ENCODE assay signal across 11 mouse cellular contexts in genomic region chr11:90032807-90033206, GRCm38 (mm10). TPM values are rescaled to one million over a fixed set of nuclear protein-coding genes. Genes with fewer than 3 reads are reported as not detected.
DNase-seq lines count a peak whose midpoint lies in the region; ATAC-seq and TF ChIP-seq lines count a peak whose summit lies in the region.
"Had no signal": no experiment of that assay in that cellular context is flagged by ENCODE, and none has a peak within 500 bp of the region (broad histone marks: within the 10 kb centered on the region; RNA-seq: fewer than 3 reads in every experiment).

No protein-coding gene starts in this region.

- no peak for ATAC-seq in heart, embryonic 12.5 days (ENCODE audit: insufficient number of reproducible peaks, low FRiP score)
- ATAC-seq in hindbrain, embryonic 13.5 days (ENCODE audit: low FRiP score) = no peak
- no peak for ATAC-seq in midbrain, embryonic 12.5 days (ENCODE audit: low FRiP score, low read depth)

- H3K27me3 ChIP-seq in heart, embryonic 12.5 days (replicated peaks) = peaks cover 25% of the 10 kb centered on the region
- peaks cover 20% of the 10 kb centered on the region for H3K27me3 ChIP-seq in hindbrain, embryonic 13.5 days
- peaks cover 24% of the 10 kb centered on the region for H3K27me3 ChIP-seq in midbrain, embryonic 12.5 days

- H3K9me3 ChIP-seq in heart, embryonic 12.5 days (replicated peaks) = 0 out of 2 replicates have a peak, but pooled peaks cover 3% of the 10 kb centered on the region
- H3K9me3 ChIP-seq in hindbrain, embryonic 13.5 days = 0 out of 2 replicates have a peak, but pooled peaks cover 5% of the 10 kb centered on the region
- no peaks in the 10 kb centered on the region for H3K9me3 ChIP-seq in midbrain, embryonic 12.5 days

- TF ChIP-seq CTCF in cortical plate, adult 2 months (IDR thresholded peaks at IDR 0.05; ENCODE audit: extremely low read depth, insufficient read depth, low read length) = no peak

- H3K4me2 ChIP-seq in heart, embryonic 12.5 days = peak overlapping the region; percentile 69
- peak overlapping the region; percentile 54 for H3K4me2 ChIP-seq in hindbrain, embryonic 13.5 days
- peak overlapping the region; percentile 33 for H3K4me2 ChIP-seq in midbrain, embryonic 12.5 days (replicated peaks)

- H3K9ac ChIP-seq in heart, embryonic 12.5 days = peak overlapping the region; percentile 60
- no peak overlapping the region for H3K9ac ChIP-seq in hindbrain, embryonic 13.5 days
- H3K9ac ChIP-seq in midbrain, embryonic 12.5 days (replicated peaks) = no peak overlapping the region

- peaks cover 7% of the 10 kb centered on the region for H3K36me3 ChIP-seq in heart, embryonic 12.5 days
- peaks cover 5% of the 10 kb centered on the region; the same call in 1 of the 2 replicates for H3K36me3 ChIP-seq in hindbrain, embryonic 13.5 days
- H3K36me3 ChIP-seq in midbrain, embryonic 12.5 days = no peaks in the 10 kb centered on the region

- no peak for TF ChIP-seq POLR2A in cortical plate, adult 2 months (IDR thresholded peaks at IDR 0.05; ENCODE audit: extremely low read depth, insufficient read depth, low read length)

- no peak for DNase-seq in heart, postnatal 14 days
- no peak for DNase-seq in urinary bladder, postnatal 36 days (ENCODE audit: low spot score in 2 of 2)
- DNase-seq in ovary, postnatal 36 days (ENCODE audit: low spot score) = no peak
- no peak for DNase-seq in spleen, postnatal 36 days (ENCODE audit: low spot score in 2 of 2)
- DNase-seq: adrenal gland, adult 2 months; kidney, adult 18-20 months had no signal

- intact Hi-C loops in heart, postnatal 14 days (cut with DNase I) = no loop called here

- H3K4me3 ChIP-seq in heart, embryonic 12.5 days = peak overlapping the region; percentile 46
- peak overlapping the region; percentile 9 for H3K4me3 ChIP-seq in cortical plate, adult 2 months (ENCODE audit: insufficient read depth, low read length)
- H3K4me3 ChIP-seq in hindbrain, embryonic 13.5 days = peak overlapping the region; percentile 16; the same call in 1 of the 2 replicates
- no peak overlapping the region for H3K4me3 ChIP-seq in midbrain, embryonic 12.5 days
- H3K4me3 ChIP-seq: megakaryocyte, embryonic 14.5 days had no signal

- 13% methylated on average over 8 of the region's 8 CpGs for WGBS in heart, embryonic 12.5 days
- WGBS in hindbrain, embryonic 13.5 days = 30% methylated on average over 8 of the region's 8 CpGs
- 24% methylated on average over 8 of the region's 8 CpGs for WGBS in midbrain, embryonic 12.5 days

- H3K4me1 ChIP-seq in heart, embryonic 12.5 days (replicated peaks) = peaks cover 29% of the 10 kb centered on the region
- H3K4me1 ChIP-seq in cortical plate, adult 2 months (ENCODE audit: control insufficient read depth, insufficient read depth, low read length) = no peaks in the 10 kb centered on the region
- H3K4me1 ChIP-seq in hindbrain, embryonic 13.5 days (replicated peaks) = peaks cover 28% of the 10 kb centered on the region
- H3K4me1 ChIP-seq in midbrain, embryonic 12.5 days = peaks cover 21% of the 10 kb centered on the region

- H3K27ac ChIP-seq in heart, embryonic 12.5 days (ENCODE audit: poor library complexity, severe bottlenecking) = no peak overlapping the region; the same call in 1 of the 2 replicates
- no peak overlapping the region for H3K27ac ChIP-seq in cortical plate, adult 2 months (ENCODE audit: insufficient read depth, low read length)
- H3K27ac ChIP-seq in hindbrain, embryonic 13.5 days = no peak overlapping the region
- no peak overlapping the region for H3K27ac ChIP-seq in midbrain, embryonic 12.5 days (replicated peaks)

RNA-seq across cellular contexts. Expression of gene Tmem100, which starts 2.7 kb away (rescaled TPM):
- polyA plus RNA-seq in heart, embryonic 12.5 days (2016; fragmentation: Nextera tagmentation; extraction: Ambion mirVana) = 15.9 and 17.1 TPM in 2 replicates
- total RNA-seq in heart, postnatal 14 days (2021) = 10 to 100 TPM; 28.2 to 32.1 TPM
- polyA plus RNA-seq in cortical plate, adult 2 months (2012; rRNA removed) = 17.8 and 18.2 TPM in 2 replicates
- polyA plus RNA-seq in hindbrain, embryonic 13.5 days (2015; fragmentation: Nextera tagmentation; extraction: Ambion mirVana) = 11.9 and 13.8 TPM in 2 replicates
- 6.0 and 8.2 TPM in 2 replicates for polyA plus RNA-seq in midbrain, embryonic 12.5 days (2016; fragmentation: Nextera tagmentation; extraction: Ambion mirVana)

RNA-seq across cellular contexts. Expression of gene Pctp, which starts 30.1 kb away (rescaled TPM):
- polyA plus RNA-seq in heart, embryonic 12.5 days (2016; fragmentation: Nextera tagmentation; extraction: Ambion mirVana) = 18.1 and 19.9 TPM in 2 replicates
- 1 to 10 TPM; 4.0 to 4.1 TPM for total RNA-seq in heart, postnatal 14 days (2021)
- 1.6 TPM in 2 replicates for polyA plus RNA-seq in cortical plate, adult 2 months (2012; rRNA removed)
- polyA plus RNA-seq in hindbrain, embryonic 13.5 days (2015; fragmentation: Nextera tagmentation; extraction: Ambion mirVana) = 1.9 and 2.3 TPM in 2 replicates
- polyA plus RNA-seq in midbrain, embryonic 12.5 days (2016; fragmentation: Nextera tagmentation; extraction: Ambion mirVana) = 6.2 and 8.0 TPM in 2 replicates
